18 mouse cellular contexts compared by ENCODE assay signal in the genomic region with DNA sequence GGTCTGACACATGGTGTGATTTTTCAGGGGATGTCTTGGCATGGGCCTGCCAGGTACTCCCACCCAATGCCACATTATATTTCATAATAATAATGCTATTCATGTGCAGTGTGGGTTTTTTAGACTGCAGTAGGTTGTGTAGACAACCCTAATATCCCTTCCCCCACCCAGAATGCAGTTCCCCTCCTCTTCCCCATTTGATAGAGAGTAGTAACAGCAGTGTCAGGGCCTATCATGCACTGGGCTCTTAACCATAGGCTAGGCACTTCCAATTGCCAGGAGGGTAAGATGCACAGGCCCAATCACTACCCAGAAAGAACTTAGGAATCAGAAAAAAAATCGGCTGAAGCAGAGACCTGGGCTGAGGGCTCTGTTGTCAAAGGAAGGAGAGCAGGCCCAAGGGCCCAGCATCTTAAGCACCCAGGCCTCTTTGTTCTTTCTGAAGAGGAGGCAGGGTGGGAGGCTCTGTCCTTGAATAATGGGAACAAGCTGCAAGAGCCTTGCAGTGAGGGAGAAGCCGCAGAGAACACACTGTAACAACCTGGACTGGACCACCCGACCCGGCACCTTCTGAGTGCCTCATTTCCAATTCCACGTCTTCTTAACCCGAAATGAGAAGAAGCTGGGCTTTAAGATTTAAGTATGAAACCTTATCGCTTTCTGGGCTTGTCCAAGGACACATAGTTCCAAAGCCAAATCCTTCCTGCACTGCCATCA. TPM values are rescaled to one million over a fixed set of nuclear protein-coding genes. Genes with fewer than 3 reads are reported as not detected.
DNase-seq lines count a peak whose midpoint lies in the region; ATAC-seq lines count a peak whose summit lies in the region.
"Had no signal": no experiment of that assay in that cellular context is flagged by ENCODE, and none has a peak within 500 bp of the region (broad histone marks: within the 10 kb centered on the region; RNA-seq: fewer than 3 reads in every experiment).

No protein-coding gene starts in this region.

- intact Hi-C loops in heart, postnatal 14 days (cut with DNase I): no loop called here

- peak; percentile 54; the same call in 1 of the 2 replicates for ATAC-seq in megakaryocyte, adult 5-6 weeks (ENCODE audit: poor library complexity, severe bottlenecking)
- ATAC-seq: activated CD4-positive, CD25-positive, alpha-beta regulatory T cell, adult 4 months; forebrain, embryonic 13.5 days; forebrain, postnatal 0 days; Patski had no signal

- DNase-seq in adrenal gland, adult (ENCODE audit: inconsistent age in 2 of 2, low spot score in 1 of 2): peak; percentile 62 to 78
- no peak for DNase-seq in adrenal gland, postnatal 25 days
- peak; percentile 70 for DNase-seq in heart, adult 11 months
- no peak for DNase-seq in heart, postnatal 14 days
- DNase-seq in testis, postnatal 14 days (ENCODE audit: low spot score): peak; percentile 88
- DNase-seq in right cerebral cortex, adult 2 months (ENCODE audit: low spot score in 2 of 2): no peak
- DNase-seq: adrenal gland, adult 8-10 months; B cell, adult 2 months; cerebellum, adult 2 months; cerebellum, postnatal 10 days; forebrain, postnatal 0 days; gastrocnemius, postnatal 36 days; heart, adult 2 months; heart, postnatal 36 days had no signal

RNA-seq across cellular contexts. Expression of gene Hk2, which starts 33.9 kb away (rescaled TPM):
- 87.9 and 110 TPM in 2 replicates for total RNA-seq in adrenal gland, postnatal 25 days (2021)
- 100 to 1,000 TPM; 206 to 212 TPM for total RNA-seq in heart, postnatal 14 days (2021)
- total RNA-seq in megakaryocyte, adult 5-6 weeks (2015): 56.7 and 64.1 TPM in 2 replicates
- total RNA-seq in megakaryocyte, adult 5-6 weeks (2017): 70.2 and 71.2 TPM in 2 replicates

Comparison
In these comparisons a context has a peak if more than half of its experiments do, and no peak if none do; other contexts are left out.
1. DNase-seq: peak in adrenal gland, adult (2 of 2), heart, adult 11 months (single experiment) and testis, postnatal 14 days (single experiment); none in adrenal gland, postnatal 25 days (single experiment), heart, postnatal 14 days (0 of 2) and right cerebral cortex, adult 2 months (0 of 2).